Mouse (Mus musculus) kidney, postnatal 0 days (tissue): ENCODE data around the gene Ica1. TPM values are rescaled to one million over a fixed set of nuclear protein-coding genes. Genes with fewer than 3 reads are reported as not detected.

Source experiments
- ATAC-seq: fragments of 200-750 bp; cut with Nextera tagmentation; replicated peaks from 2 replicates; pipeline ENCODE4 v1.8.0; 2017; ENCODE audit warnings: low read depth, moderate number of reproducible peaks, moderate TSS enrichment, moderate library complexity; ENCODE audit not compliant: low FRiP score
- DNase-seq: peaks from one replicate; pipeline ENCODE4 v3.0.0-alpha.2; 2016; ENCODE audit warnings: low spot score
- H3K27ac ChIP-seq: fragments of 300-500 bp; sonication (generic); 2 replicates; pipeline ENCODE4 v1.5.1; 2014; ENCODE audit warnings: mild to moderate bottlenecking
- H3K27me3 ChIP-seq: fragments of 300-500 bp; sonication (generic); 2 replicates; pipeline ENCODE4 v1.6.1; 2014; ENCODE audit warnings: low read length, mixed read lengths; ENCODE audit not compliant: insufficient read depth
- H3K36me3 ChIP-seq: fragments of 300-500 bp; sonication (generic); 2 replicates; pipeline ENCODE4 v1.6.1; 2014; ENCODE audit warnings: low read length, mixed read lengths; ENCODE audit not compliant: insufficient read depth
- H3K4me1 ChIP-seq: fragments of 300-500 bp; sonication (generic); replicated peaks from 2 replicates; pipeline ENCODE4 v1.6.1; 2014; ENCODE audit warnings: antibody characterized with exemption, low read length, mixed read lengths; ENCODE audit not compliant: insufficient read depth
- H3K4me2 ChIP-seq: fragments of 300-500 bp; sonication (generic); 2 replicates; pipeline ENCODE4 v1.6.1; 2014; ENCODE audit warnings: mild to moderate bottlenecking, low read length, moderate library complexity, mixed read lengths
- H3K4me3 ChIP-seq: fragments of 300-500 bp; sonication (generic); replicated peaks from 2 replicates; pipeline ENCODE4 v1.5.1; 2014; ENCODE audit warnings: low read depth, low read length
- H3K9ac ChIP-seq: fragments of 300-500 bp; sonication (generic); 2 replicates; pipeline ENCODE4 v1.6.1; 2014; ENCODE audit warnings: low read depth, low read length
- H3K9me3 ChIP-seq: fragments of 300-500 bp; sonication (generic); replicated peaks from 2 replicates; pipeline ENCODE4 v1.6.1; 2016; ENCODE audit warnings: low read length, inconsistent platforms, mixed read lengths
- CTCF ChIP-seq: IDR thresholded peaks from 2 replicates; pipeline ENCODE4 v1.5.1; 2016; ENCODE audit warnings: antibody characterized with exemption, low read depth, mild to moderate bottlenecking, moderate library complexity
- WGBS: fragments of 180-500 bp; shearing (Covaris S2); extraction: QIAGEN DNeasy Blood & Tissue Kit; methylation state at CpG from one replicate; pipeline ENCODE4 v1.1.7; 2014; 5-methylcytosine and 5-hydroxymethylcytosine counted together
- polyA plus RNA-seq: library from polyadenylated mRNA; unstranded; fragments of >200 nt; fragmentation: Nextera tagmentation; extraction: Ambion mirVana; gene quantifications from 2 replicates; pipeline ENCODE4 v1.2.1, GENCODE M21; 2015

Gene Ica1
- polyA plus RNA-seq, 1 experiment from 2014 or later: 30.1 TPM

DNA sequence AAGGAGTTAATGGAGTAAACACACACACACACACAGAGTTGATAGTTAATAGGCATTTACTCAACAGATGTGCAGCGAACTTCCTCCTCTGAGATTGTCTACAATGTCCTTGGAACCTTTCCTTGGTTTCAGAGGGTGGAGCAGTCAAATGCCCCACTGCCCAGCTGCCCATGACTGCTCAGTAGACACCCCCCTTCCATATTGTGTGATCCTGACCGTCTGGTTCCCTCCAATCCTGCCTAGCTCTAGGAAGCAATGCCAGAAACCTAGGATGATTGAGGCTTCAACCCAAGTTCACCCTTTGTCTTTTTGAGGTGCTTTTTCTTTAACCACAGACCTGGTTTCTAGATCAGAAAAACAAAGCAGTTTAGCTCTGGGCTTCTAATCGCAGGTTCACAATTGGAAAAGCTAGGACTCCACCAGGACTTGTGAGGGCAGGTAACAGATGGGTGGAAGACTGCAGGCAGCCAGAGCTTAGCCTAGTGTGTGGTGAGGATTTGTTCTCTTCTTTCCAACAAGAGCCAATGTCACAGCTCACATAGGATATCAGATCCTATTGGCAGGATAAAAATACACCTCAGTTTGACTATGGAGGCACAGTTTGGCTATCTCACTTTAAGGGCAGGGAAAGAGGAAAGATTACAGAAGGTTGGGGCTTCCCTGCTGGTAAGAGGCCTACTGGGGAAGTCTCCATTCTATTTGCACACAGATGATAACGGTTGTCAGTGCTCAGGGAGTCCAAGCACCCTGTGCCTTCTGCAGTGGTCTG is 158.5 kb downstream of the Ica1 start:
- ATAC-seq (no peak), DNase-seq (no peak)
- TF ChIP-seq CTCF: no peak
- H3K4me1 ChIP-seq: no peaks in the 10 kb centered on the region
- WGBS: 74% methylated on average over 4 of the region's 4 CpGs
- no peak overlapping the region for H3K4me3 ChIP-seq
- no peaks in the 10 kb centered on the region for H3K27me3 ChIP-seq
- no peak overlapping the region for H3K9ac ChIP-seq
- no peaks in the 10 kb centered on the region for H3K36me3 ChIP-seq
- H3K4me2 ChIP-seq: no peak overlapping the region
- no peak overlapping the region for H3K27ac ChIP-seq
- H3K9me3 ChIP-seq: no peaks in the 10 kb centered on the region

DNA sequence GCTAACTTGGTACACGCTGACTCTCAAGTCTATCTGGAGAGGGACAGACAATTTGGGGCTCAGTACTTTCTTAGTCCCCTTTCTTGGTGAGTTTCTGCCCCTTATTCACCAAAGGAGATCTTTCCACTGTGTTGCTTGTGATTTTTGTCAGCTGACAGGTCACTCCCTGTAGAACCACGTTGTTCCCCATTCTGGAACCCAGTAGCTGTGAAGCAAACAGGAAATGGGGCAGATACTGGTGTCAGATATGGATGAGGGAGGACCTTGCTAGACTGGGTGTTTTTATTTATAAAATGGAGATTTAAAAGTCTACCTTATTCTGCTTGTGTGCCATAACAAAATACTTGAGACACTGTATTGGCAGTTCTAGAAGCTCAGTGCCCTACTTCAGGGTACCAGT is 160.9 kb downstream of the Ica1 start:
- 70% methylated on average over 2 of the region's 2 CpGs for WGBS
- no peak for TF ChIP-seq CTCF

GRCm38 (mm10) chr6:8591665-8592064 is 186.6 kb downstream of the Ica1 start:
- Histone ChIP-seq H3K9me3 (no peaks in the 10 kb centered on the region), H3K27ac (no peak overlapping the region), H3K4me2 (peak overlapping the region; percentile 10; the same call in 1 of the 2 replicates), H3K4me3 (no peak overlapping the region), H3K4me1 (no peaks in the 10 kb centered on the region), H3K36me3 (no peaks in the 10 kb centered on the region; the same call in 1 of the 2 replicates), H3K9ac (no peak overlapping the region), H3K27me3 (no peaks in the 10 kb centered on the region)
- no peak for TF ChIP-seq CTCF
- 69% methylated on average over 9 of the region's 9 CpGs for WGBS
- ATAC-seq (no peak), DNase-seq (peak; percentile 50)

More for the DNA sequence above, 160.9 kb downstream of the Ica1 start:
- H3K9me3 ChIP-seq: no peaks in the 10 kb centered on the region
- no peak for ATAC-seq
- no peaks in the 10 kb centered on the region for H3K36me3 ChIP-seq
- no peak overlapping the region for H3K9ac ChIP-seq
- no peak overlapping the region for H3K27ac ChIP-seq
- H3K4me1 ChIP-seq: no peaks in the 10 kb centered on the region
- H3K27me3 ChIP-seq: no peaks in the 10 kb centered on the region
- DNase-seq: no peak
- H3K4me3 ChIP-seq: no peak overlapping the region
- H3K4me2 ChIP-seq: no peak overlapping the region

- Histone ChIP-seq H3K4me3 (no peak overlapping the region), H3K4me2 (no peak overlapping the region), H3K36me3 (no peaks in the 10 kb centered on the region; the same call in 1 of the 2 replicates), H3K27me3 (no peaks in the 10 kb centered on the region), H3K9me3 (no peaks in the 10 kb centered on the region), H3K27ac (no peak overlapping the region), H3K9ac (no peak overlapping the region), H3K4me1 (no peaks in the 10 kb centered on the region)
- TF ChIP-seq CTCF: no peak
- no peak for ATAC-seq
- WGBS: 90% methylated on average over 3 of the region's 3 CpGs
- no peak for DNase-seq
These were observed 194.4 kb downstream of the Ica1 start for GRCm38 (mm10) chr6:8583892-8584291.

DNA sequence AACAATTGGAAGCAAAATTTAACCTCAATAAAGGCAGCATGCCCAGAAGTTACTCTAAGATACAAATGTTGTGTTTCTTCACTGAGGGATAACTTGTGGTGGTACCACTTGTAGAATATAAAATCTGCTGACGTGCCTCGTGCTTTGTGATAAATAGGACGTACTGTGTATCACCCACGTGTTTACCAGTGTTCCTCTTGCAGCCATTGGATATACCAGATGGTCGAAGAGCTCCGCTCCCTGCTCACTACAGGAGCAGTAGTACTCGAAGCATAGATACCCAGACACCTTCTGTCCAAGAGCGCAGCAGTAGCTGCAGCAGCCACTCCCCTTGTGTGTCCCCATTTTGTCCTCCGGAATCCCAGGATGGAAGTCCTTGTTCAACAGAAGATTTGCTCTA is 195.9 kb downstream of the Ica1 start:
- WGBS: 92% methylated on average over 9 of the region's 9 CpGs
- TF ChIP-seq CTCF: no peak
- no peak overlapping the region for H3K27ac ChIP-seq

More for the DNA sequence above, 195.9 kb downstream of the Ica1 start:
- H3K4me3 ChIP-seq: no peak overlapping the region
- DNase-seq (no peak), ATAC-seq (no peak)
- no peak overlapping the region for H3K9ac ChIP-seq
- H3K36me3 ChIP-seq: no peaks in the 10 kb centered on the region
- no peak overlapping the region for H3K4me2 ChIP-seq
- H3K4me1 ChIP-seq: no peaks in the 10 kb centered on the region
- no peaks in the 10 kb centered on the region for H3K9me3 ChIP-seq
- H3K27me3 ChIP-seq: no peaks in the 10 kb centered on the region

Other genes with a start within 250 kb of the Ica1 start
- gene Nxph1, start 169.9 kb upstream of the Ica1 start, polyA plus RNA-seq: 0.06 TPM in 1 of 2 replicates, not detected in the other